Mouse (Mus musculus) limb, embryonic 14.5 days (tissue): ENCODE data around the gene 1700030J22Rik. TPM values are rescaled to one million over a fixed set of nuclear protein-coding genes. Genes with fewer than 3 reads are reported as not detected.

ENCODE experiments used
- ATAC-seq: fragments of 200-750 bp; cut with Nextera tagmentation; 2 replicates; pipeline ENCODE4 v1.8.0; 2017; ENCODE audit warnings: low read depth, moderate number of reproducible peaks, moderate TSS enrichment; ENCODE audit not compliant: low FRiP score
- DNase-seq: peaks from one replicate; pipeline ENCODE4 v3.0.0-alpha.2; 2015; ENCODE audit warnings: low spot score
- H3K27ac ChIP-seq: fragments of 300-500 bp; sonication (generic); replicated peaks from 2 replicates; pipeline ENCODE4 v1.5.1; 2014; ENCODE audit warnings: low read depth, mild to moderate bottlenecking, low read length, moderate library complexity, mixed read lengths
- H3K27me3 ChIP-seq: fragments of 300-500 bp; sonication (generic); 2 replicates; pipeline ENCODE4 v1.6.1; 2014; ENCODE audit warnings: low read length, mixed read lengths; ENCODE audit not compliant: control insufficient read depth, insufficient read depth
- H3K36me3 ChIP-seq: fragments of 300-500 bp; sonication (generic); 2 replicates; pipeline ENCODE4 v1.6.1; 2014; ENCODE audit warnings: mild to moderate bottlenecking, low read length, moderate library complexity, mixed read lengths; ENCODE audit not compliant: control insufficient read depth, insufficient read depth
- H3K4me1 ChIP-seq: fragments of 300-500 bp; sonication (generic); 2 replicates; pipeline ENCODE4 v1.6.1; 2014; ENCODE audit warnings: antibody characterized with exemption, low read length, mixed read lengths; ENCODE audit not compliant: control insufficient read depth, insufficient read depth
- H3K4me2 ChIP-seq: fragments of 300-500 bp; sonication (generic); replicated peaks from 2 replicates; pipeline ENCODE4 v1.6.1; 2014; ENCODE audit warnings: low read depth, mild to moderate bottlenecking, low read length, moderate library complexity; ENCODE audit not compliant: severe bottlenecking
- H3K4me3 ChIP-seq: fragments of 300-500 bp; sonication (generic); replicated peaks from 2 replicates; pipeline ENCODE4 v1.5.1; 2014; ENCODE audit warnings: low read length
- H3K9ac ChIP-seq: fragments of 300-500 bp; sonication (generic); 2 replicates; pipeline ENCODE4 v1.6.1; 2014; ENCODE audit warnings: mild to moderate bottlenecking, low read depth, low read length, moderate library complexity; ENCODE audit not compliant: severe bottlenecking
- H3K9me3 ChIP-seq: fragments of 300-500 bp; sonication (generic); 2 replicates; pipeline ENCODE4 v1.6.1; 2016; ENCODE audit warnings: low read length; ENCODE audit not compliant: control insufficient read depth
- POLR2A ChIP-seq: fragments of 200-500 bp; IDR thresholded peaks from 2 replicates; pipeline ENCODE4 v1.8.0; 2012; ENCODE audit warnings: inconsistent platforms, mild to moderate bottlenecking, moderate library complexity, borderline replicate concordance; ENCODE audit not compliant: insufficient read depth, insufficient read length; ENCODE audit errors: extremely low read depth
- WGBS: fragments of 180-500 bp; shearing (Covaris S2); extraction: QIAGEN DNeasy Blood & Tissue Kit; methylation state at CpG from one replicate; pipeline ENCODE4 v1.1.7; 2014; 5-methylcytosine and 5-hydroxymethylcytosine counted together
- polyA plus RNA-seq, 2 experiments: library from polyadenylated mRNA; depleted of rRNA in 1 of 2; stranded (reverse) in 1 of 2; unstranded in 1 of 2; fragments of >200 nt; fragmentation: Nextera tagmentation in 1 of 2; extraction: Ambion mirVana in 1 of 2; gene quantifications; 2 replicates each; pipeline versions ENCODE4 v1.2.1 to v1.2.3; 2012 to 2014

Gene 1700030J22Rik
- polyA plus RNA-seq, 2 experiments: 0.74 to 1.1 TPM

- Histone ChIP-seq H3K4me2 (no peak overlapping the region), H3K4me1 (no peaks in the 10 kb centered on the region), H3K27me3 (no peaks in the 10 kb centered on the region), H3K36me3 (no peaks in the 10 kb centered on the region), H3K9me3 (no peaks in the 10 kb centered on the region), H3K4me3 (no peak overlapping the region), H3K9ac (no peak overlapping the region), H3K27ac (no peak overlapping the region)
- DNase-seq: no peak
- TF ChIP-seq POLR2A: no peak
- no peak for ATAC-seq
- 57% methylated on average over 8 of the region's 8 CpGs for WGBS
Measured at GRCm38 (mm10) chr8:117017006-117017405, 38.2 kb upstream of the 1700030J22Rik start.

GRCm38 (mm10) chr8:117015670-117016069 lies 36.9 kb upstream of the 1700030J22Rik start:
- H3K36me3 ChIP-seq: no peaks in the 10 kb centered on the region
- ATAC-seq: no peak
- H3K4me1 ChIP-seq: no peaks in the 10 kb centered on the region
- no peak overlapping the region for H3K27ac ChIP-seq
- no peaks in the 10 kb centered on the region for H3K9me3 ChIP-seq
- no peak overlapping the region for H3K4me3 ChIP-seq
- H3K4me2 ChIP-seq: no peak overlapping the region
- TF ChIP-seq POLR2A: no peak
- no peak overlapping the region for H3K9ac ChIP-seq
- WGBS: 59% methylated on average over 4 of the region's 4 CpGs
- DNase-seq: no peak
- no peaks in the 10 kb centered on the region for H3K27me3 ChIP-seq

- TF ChIP-seq POLR2A: no peak
- ATAC-seq (no peak), DNase-seq (no peak)
- Histone ChIP-seq H3K36me3 (no peaks in the 10 kb centered on the region), H3K9ac (no peak overlapping the region), H3K4me1 (no peaks in the 10 kb centered on the region), H3K27ac (no peak overlapping the region), H3K4me2 (no peak overlapping the region), H3K27me3 (no peaks in the 10 kb centered on the region), H3K4me3 (no peak overlapping the region), H3K9me3 (no peaks in the 10 kb centered on the region)
- 89% methylated on average over 9 of the region's 9 CpGs for WGBS
Measured at GRCm38 (mm10) chr8:117011366-117011765, 32.6 kb upstream of the 1700030J22Rik start.

GRCm38 (mm10) chr8:116994016-116994716 lies 15.4 kb upstream of the 1700030J22Rik start:
- Histone ChIP-seq H3K4me1 (peaks cover 7% of the 10 kb centered on the region), H3K4me3 (peak overlapping the region; percentile 62), H3K4me2 (peak overlapping the region; percentile 76), H3K9ac (peak overlapping the region; percentile 44), H3K9me3 (no peaks in the 10 kb centered on the region), H3K27me3 (no peaks in the 10 kb centered on the region), H3K27ac (no peak overlapping the region), H3K36me3 (no peaks in the 10 kb centered on the region)
- no peak for ATAC-seq
- 52% methylated on average over 11 of the region's 11 CpGs for WGBS
- no peak for TF ChIP-seq POLR2A
- no peak for DNase-seq

GRCm38 (mm10) chr8:116993095-116993867 lies 14.5 kb upstream of the 1700030J22Rik start, which contains the start of gene Gcsh:
Gene Gcsh, minus strand, starts transcription at chr8:116993537.
- peak; percentile 83; the same call in 1 of the 2 replicates for TF ChIP-seq POLR2A
- Histone ChIP-seq H3K4me1 (peaks cover 7% of the 10 kb centered on the region), H3K36me3 (0 out of 2 replicates have a peak, but pooled peaks cover 2% of the 10 kb centered on the region), H3K4me3 (peak within 1 kb of the TSS; percentile 62), H3K4me2 (peak within 1 kb of the TSS; percentile 76), H3K9me3 (no peaks in the 10 kb centered on the region), H3K27me3 (no peaks in the 10 kb centered on the region), H3K9ac (peak within 1 kb of the TSS; percentile 64), H3K27ac (0 out of 2 replicates have a peak within 1 kb of the TSS, but pooled peaks have one; percentile 19)
- WGBS: under 1% methylated on average over 55 of the region's 56 CpGs
- DNase-seq: peak; percentile 99
- ATAC-seq: peak; percentile 100
